Mouse (Mus musculus): ENCODE results near the gene Rassf1.

GRCm38 (mm10) chr9:107586504-107586903 lies 35.1 kb downstream of the Rassf1 start:
- no peak for TF ChIP-seq CTCF (IDR thresholded peaks at IDR 0.05; ENCODE audit: low read depth)
- no peak for TF ChIP-seq EP300 (IDR thresholded peaks at IDR 0.05; ENCODE audit: low read depth)
